Mouse (Mus musculus) midbrain, embryonic 16.5 days (tissue): Measurements from ENCODE around the gene Eif2s2. TPM values are rescaled to one million over a fixed set of nuclear protein-coding genes. Genes with fewer than 3 reads are reported as not detected.
"Not testable (repeated sequence)": the region's sequence is repeated elsewhere in the genome, so short reads cannot be mapped to it uniquely, and the experiment has no call there.

Experiments used
- ATAC-seq: fragments of 200-750 bp; cut with Nextera tagmentation; 2 replicates; pipeline ENCODE4 v1.8.0; 2017; ENCODE audit warnings: moderate TSS enrichment
- H3K27ac ChIP-seq: fragments of 300-500 bp; sonication (generic); 2 replicates; pipeline ENCODE4 v1.5.1; 2014; ENCODE audit warnings: mild to moderate bottlenecking, low read length, mixed read lengths
- H3K27me3 ChIP-seq: fragments of 300-500 bp; sonication (generic); 2 replicates; pipeline ENCODE4 v1.6.1; 2014; ENCODE audit warnings: low read depth, low read length, mixed read lengths; ENCODE audit not compliant: control insufficient read depth, insufficient read depth
- H3K36me3 ChIP-seq: fragments of 300-500 bp; sonication (generic); 2 replicates; pipeline ENCODE4 v1.6.1; 2014; ENCODE audit warnings: mild to moderate bottlenecking, low read length, moderate library complexity, mixed read lengths; ENCODE audit not compliant: control insufficient read depth, insufficient read depth
- H3K4me1 ChIP-seq: fragments of 300-500 bp; sonication (generic); 2 replicates; pipeline ENCODE4 v1.6.1; 2014; ENCODE audit warnings: mild to moderate bottlenecking, low read length, mixed read lengths; ENCODE audit not compliant: control insufficient read depth, insufficient read depth
- H3K4me2 ChIP-seq: fragments of 300-500 bp; sonication (generic); 2 replicates; pipeline ENCODE4 v1.6.1; 2014; ENCODE audit warnings: mild to moderate bottlenecking, low read length, mixed read lengths
- H3K4me3 ChIP-seq: fragments of 300-500 bp; sonication (generic); 2 replicates; pipeline ENCODE4 v1.5.1; 2014; ENCODE audit warnings: low read depth, mild to moderate bottlenecking, low read length, moderate library complexity, mixed read lengths
- H3K9ac ChIP-seq: fragments of 300-500 bp; sonication (generic); 2 replicates; pipeline ENCODE4 v1.6.1; 2014; ENCODE audit warnings: low read depth, low read length, mixed read lengths
- H3K9me3 ChIP-seq: fragments of 300-500 bp; sonication (generic); replicated peaks from 2 replicates; pipeline ENCODE4 v1.6.1; 2014; ENCODE audit warnings: mild to moderate bottlenecking, low read length, mixed read lengths; ENCODE audit not compliant: control insufficient read depth, poor library complexity, severe bottlenecking
- WGBS: fragments of 180-500 bp; shearing (Covaris S2); extraction: QIAGEN DNeasy Blood & Tissue Kit; methylation state at CpG from one replicate; pipeline ENCODE4 v1.1.7; 2014; 5-methylcytosine and 5-hydroxymethylcytosine counted together
- polyA plus RNA-seq: library from polyadenylated mRNA; unstranded; fragments of >200 nt; fragmentation: Nextera tagmentation; extraction: Ambion mirVana; gene quantifications from 2 replicates; pipeline ENCODE4 v1.2.1, GENCODE M21; 2015

Eif2s2 gene
- polyA plus RNA-seq, 1 experiment from 2014 or later: 72.3 TPM

DNA sequence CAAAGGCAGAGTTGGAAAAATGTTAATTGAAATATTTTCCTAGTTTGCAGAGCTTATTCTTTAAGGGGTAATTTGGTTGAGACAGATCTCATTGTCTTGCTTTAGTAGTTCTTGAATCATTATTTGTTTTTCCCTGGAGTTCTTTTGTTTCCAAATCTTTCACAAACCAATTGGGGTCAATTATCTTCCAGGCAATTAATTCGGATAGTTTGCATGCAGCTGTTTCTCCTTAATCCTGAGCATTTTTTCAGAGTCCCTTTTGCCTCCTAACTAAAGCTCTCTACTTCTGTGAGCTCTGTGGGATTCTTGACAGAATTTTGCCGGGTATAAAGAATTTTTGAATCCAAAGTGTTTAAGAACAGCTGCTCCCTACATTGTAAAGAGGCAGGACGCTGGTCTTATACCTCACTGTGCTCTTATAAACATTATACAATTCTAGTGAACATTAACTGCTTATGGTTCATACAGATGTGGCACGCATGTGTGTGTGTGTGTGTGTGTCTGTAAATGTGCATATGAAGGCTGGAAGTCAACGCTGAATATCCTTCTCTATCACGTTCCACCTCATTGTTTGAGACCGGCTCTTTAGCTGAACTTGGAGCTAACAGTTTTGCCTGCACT lies 32.8 kb upstream of the Eif2s2 start:
- Histone ChIP-seq H3K4me2 (no peak overlapping the region), H3K27me3 (no peaks in the 10 kb centered on the region), H3K4me1 (no peaks in the 10 kb centered on the region), H3K9ac (no peak overlapping the region), H3K27ac (no peak overlapping the region), H3K9me3 (no peaks in the 10 kb centered on the region), H3K4me3 (no peak overlapping the region), H3K36me3 (no peaks in the 10 kb centered on the region)
- WGBS: 38% methylated on average over 7 of the region's 7 CpGs
- ATAC-seq: no peak

DNA sequence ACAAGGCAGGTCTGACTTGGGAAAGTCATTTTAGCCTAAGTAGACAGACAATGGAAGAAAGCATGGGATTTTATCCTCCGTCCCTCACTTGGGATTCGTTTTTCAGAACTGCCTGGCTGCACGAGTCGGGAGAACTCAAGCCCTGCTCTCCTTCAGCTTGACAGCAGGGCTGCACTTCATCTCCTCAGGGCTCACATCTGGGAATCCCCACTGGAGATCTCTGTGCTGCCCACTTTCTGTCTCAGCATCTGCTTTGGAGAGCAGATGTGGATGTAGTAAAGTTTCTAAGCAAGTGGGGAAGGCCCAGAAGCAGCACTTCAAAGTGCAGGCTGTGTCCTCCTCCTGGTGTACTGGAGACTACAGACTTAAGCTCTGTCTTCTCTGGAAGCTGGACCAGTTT lies 29.4 kb upstream of the Eif2s2 start:
- H3K27me3 ChIP-seq, H3K36me3 ChIP-seq, H3K9me3 ChIP-seq, H3K27ac ChIP-seq, H3K4me1 ChIP-seq, H3K9ac ChIP-seq, H3K4me3 ChIP-seq, ATAC-seq, H3K4me2 ChIP-seq: not testable (repeated sequence)
- no CpG with 5 or more reads among the region's 4 CpGs for WGBS

DNA sequence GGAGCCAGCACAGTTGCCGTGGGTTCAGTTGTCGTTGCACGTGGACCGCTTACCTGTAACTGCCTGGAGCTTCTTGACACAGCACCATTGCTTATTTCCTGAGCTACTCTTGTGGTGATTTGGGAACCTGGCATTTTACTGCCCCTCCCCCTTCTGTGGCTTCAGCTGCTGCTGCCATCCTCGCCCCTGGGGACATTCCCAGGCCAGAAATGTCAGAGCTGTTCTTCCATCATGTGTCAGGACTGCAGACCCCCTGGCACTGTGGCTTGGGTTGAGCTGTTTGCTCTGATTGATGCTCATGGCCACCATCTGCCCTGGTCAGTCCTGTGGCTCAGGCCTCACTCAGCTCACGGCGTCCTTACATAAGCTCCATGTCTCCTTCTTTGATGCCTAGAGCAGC lies 28.2 kb upstream of the Eif2s2 start:
- ATAC-seq: no peak
- no peak overlapping the region for H3K9ac ChIP-seq
- 85% methylated on average over 7 of the region's 7 CpGs for WGBS
- H3K27ac ChIP-seq: no peak overlapping the region
- H3K4me3 ChIP-seq: no peak overlapping the region
- H3K36me3 ChIP-seq: no peaks in the 10 kb centered on the region
- H3K4me2 ChIP-seq: no peak overlapping the region
- H3K4me1 ChIP-seq: no peaks in the 10 kb centered on the region
- no peaks in the 10 kb centered on the region for H3K9me3 ChIP-seq
- no peaks in the 10 kb centered on the region for H3K27me3 ChIP-seq

- Histone ChIP-seq H3K9me3 (no peaks in the 10 kb centered on the region), H3K4me3 (no peak overlapping the region), H3K27ac (no peak overlapping the region), H3K9ac (no peak overlapping the region), H3K36me3 (no peaks in the 10 kb centered on the region), H3K4me2 (no peak overlapping the region), H3K27me3 (no peaks in the 10 kb centered on the region), H3K4me1 (no peaks in the 10 kb centered on the region)
- ATAC-seq: no peak
- WGBS: 85% methylated on average over 13 of the region's 13 CpGs
Observed at GRCm38 (mm10) chr2:154917866-154918641, 25.3 kb upstream of the Eif2s2 start.

DNA sequence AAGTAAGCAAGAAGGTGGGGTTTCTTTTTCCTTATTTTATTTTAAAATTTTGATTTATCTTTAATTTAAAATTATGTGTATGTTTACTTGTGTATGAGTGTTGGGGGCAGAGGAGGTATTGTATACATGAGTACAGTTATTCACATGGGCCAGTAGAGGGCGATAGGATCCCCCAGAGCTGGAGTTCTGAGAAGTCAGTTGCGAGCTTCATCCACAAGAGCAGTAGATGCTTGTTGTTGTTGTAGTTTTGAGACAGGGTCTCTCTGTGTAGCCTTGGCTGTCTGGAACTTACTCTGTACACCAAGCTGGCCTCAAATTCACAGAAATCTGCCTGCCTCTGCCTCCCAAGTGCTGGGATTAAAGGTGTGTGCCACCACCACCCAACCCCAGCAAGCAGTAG lies 23.8 kb upstream of the Eif2s2 start:
- Histone ChIP-seq H3K36me3 (no peaks in the 10 kb centered on the region), H3K9ac (no peak overlapping the region), H3K27ac (no peak overlapping the region), H3K4me2 (no peak overlapping the region), H3K27me3 (no peaks in the 10 kb centered on the region), H3K9me3 (no peaks in the 10 kb centered on the region), H3K4me1 (no peaks in the 10 kb centered on the region), H3K4me3 (no peak overlapping the region)
- no peak for ATAC-seq
- WGBS: 8% methylated on average over 2 of the region's 2 CpGs

DNA sequence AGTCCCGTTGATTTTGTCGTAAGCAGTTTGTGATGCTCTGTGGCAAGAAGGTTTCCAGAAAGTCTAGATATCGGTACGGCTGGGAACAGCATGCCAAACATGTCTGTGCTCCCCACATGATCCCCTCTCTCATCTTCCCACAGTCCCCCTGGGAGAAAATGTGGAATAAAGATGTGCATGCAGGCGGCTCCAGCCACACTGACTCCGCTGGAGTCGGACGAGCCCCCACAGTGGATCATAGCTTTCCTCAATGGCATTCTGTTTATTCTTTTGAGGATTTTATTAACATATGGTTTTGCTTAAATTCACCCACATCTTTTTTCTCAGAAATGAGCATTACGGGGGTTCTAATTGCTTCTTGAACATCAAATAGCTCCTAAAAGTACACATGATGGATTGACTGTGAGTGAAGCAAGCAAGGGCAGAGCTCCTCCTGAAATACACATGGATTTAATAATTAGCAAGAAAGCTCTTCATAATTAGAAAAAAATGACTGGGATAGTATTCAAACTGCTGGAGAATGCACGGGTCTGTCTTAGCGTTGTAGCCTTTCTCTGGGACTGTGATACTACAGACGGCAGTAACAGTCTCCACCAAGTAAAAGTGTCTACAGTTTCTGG lies 23.3 kb upstream of the Eif2s2 start:
- 73% methylated on average over 12 of the region's 12 CpGs for WGBS
- Histone ChIP-seq H3K36me3 (no peaks in the 10 kb centered on the region), H3K4me2 (no peak overlapping the region), H3K27me3 (no peaks in the 10 kb centered on the region), H3K27ac (no peak overlapping the region), H3K9me3 (no peaks in the 10 kb centered on the region), H3K4me1 (no peaks in the 10 kb centered on the region), H3K4me3 (no peak overlapping the region), H3K9ac (no peak overlapping the region)
- ATAC-seq: no peak

- 77% methylated on average over 6 of the region's 6 CpGs for WGBS
- ATAC-seq: no peak
- no peak overlapping the region for H3K9ac ChIP-seq
- H3K27ac ChIP-seq: no peak overlapping the region
- no peaks in the 10 kb centered on the region for H3K9me3 ChIP-seq
- H3K4me2 ChIP-seq: no peak overlapping the region
- H3K4me1 ChIP-seq: no peaks in the 10 kb centered on the region
- H3K27me3 ChIP-seq: no peaks in the 10 kb centered on the region
- no peaks in the 10 kb centered on the region for H3K36me3 ChIP-seq
- H3K4me3 ChIP-seq: no peak overlapping the region
Observed at GRCm38 (mm10) chr2:154909789-154910188, 17.1 kb upstream of the Eif2s2 start.

- H3K9ac ChIP-seq, H3K36me3 ChIP-seq, H3K27ac ChIP-seq, H3K9me3 ChIP-seq, H3K4me1 ChIP-seq, H3K4me3 ChIP-seq, H3K27me3 ChIP-seq, ATAC-seq, H3K4me2 ChIP-seq: not testable (repeated sequence)
- 39% methylated on average over 2 of the region's 2 CpGs for WGBS
Observed at GRCm38 (mm10) chr2:154908223-154908622, 15.5 kb upstream of the Eif2s2 start.

GRCm38 (mm10) chr2:154905796-154906195 lies 13.1 kb upstream of the Eif2s2 start:
- Histone ChIP-seq H3K9me3 (no peaks in the 10 kb centered on the region), H3K36me3 (no peaks in the 10 kb centered on the region), H3K27ac (no peak overlapping the region), H3K4me3 (no peak overlapping the region), H3K4me1 (no peaks in the 10 kb centered on the region), H3K9ac (no peak overlapping the region), H3K27me3 (no peaks in the 10 kb centered on the region), H3K4me2 (no peak overlapping the region)
- ATAC-seq: no peak
- WGBS: 49% methylated on average over 2 of the region's 2 CpGs
